ENCODE assay signal across 9 mouse cellular contexts in genomic region chr3:129218371-129218921, GRCm38 (mm10). TPM values are rescaled to one million over a fixed set of nuclear protein-coding genes. Genes with fewer than 3 reads are reported as not detected.
DNase-seq lines count a peak whose midpoint lies in the region; ATAC-seq and TF ChIP-seq lines count a peak whose summit lies in the region.
"Had no signal": no experiment of that assay in that cellular context is flagged by ENCODE, and none has a peak within 500 bp of the region (broad histone marks: within the 10 kb centered on the region; RNA-seq: fewer than 3 reads in every experiment).

No protein-coding gene starts in this region.

- no peak overlapping the region for H3K9ac ChIP-seq in midbrain, postnatal 0 days (replicated peaks; ENCODE audit: low read length, poor library complexity, severe bottlenecking)
- H3K9ac ChIP-seq in limb, embryonic 15.5 days = no peak overlapping the region
- no peak overlapping the region for H3K9ac ChIP-seq in forebrain, embryonic 12.5 days

- peak overlapping the region; percentile 89 for H3K27ac ChIP-seq in heart, embryonic 10.5 days
- H3K27ac ChIP-seq in midbrain, embryonic 10.5 days (replicated peaks) = no peak overlapping the region
- no peak overlapping the region for H3K27ac ChIP-seq in midbrain, postnatal 0 days (ENCODE audit: low read depth, low read length)
- no peak overlapping the region for H3K27ac ChIP-seq in limb, embryonic 15.5 days
- no peak overlapping the region for H3K27ac ChIP-seq in forebrain, embryonic 12.5 days

- peak; percentile 78 for DNase-seq in heart, embryonic 10.5 days (ENCODE audit: low spot score)
- DNase-seq in heart, adult 9 months (ENCODE audit: low spot score in 2 of 2) = no peak
- DNase-seq in midbrain, embryonic 10.5 days (ENCODE audit: low spot score) = peak; percentile 64
- no peak for DNase-seq in midbrain, postnatal 0 days (ENCODE audit: low spot score)
- DNase-seq in thymus, adult 18-20 months = no peak
- DNase-seq in right cerebral cortex, postnatal 25 days = no peak

- peak overlapping the region; percentile 73 for H3K4me3 ChIP-seq in heart, embryonic 10.5 days
- peak overlapping the region; percentile 66 for H3K4me3 ChIP-seq in midbrain, embryonic 10.5 days
- H3K4me3 ChIP-seq in midbrain, postnatal 0 days (ENCODE audit: low read depth, low read length) = no peak overlapping the region
- H3K4me3 ChIP-seq in limb, embryonic 15.5 days = peak overlapping the region; percentile 6
- H3K4me3 ChIP-seq in forebrain, embryonic 12.5 days (replicated peaks) = no peak overlapping the region
- H3K4me3 ChIP-seq: erythroblast, embryonic 14.5 days had no signal

- no peaks in the 10 kb centered on the region for H3K36me3 ChIP-seq in heart, embryonic 10.5 days
- no peaks in the 10 kb centered on the region for H3K36me3 ChIP-seq in midbrain, embryonic 10.5 days
- H3K36me3 ChIP-seq in midbrain, postnatal 0 days (ENCODE audit: insufficient read depth, low read length) = no peaks in the 10 kb centered on the region
- no peaks in the 10 kb centered on the region for H3K36me3 ChIP-seq in limb, embryonic 15.5 days
- H3K36me3 ChIP-seq in forebrain, embryonic 12.5 days (replicated peaks) = no peaks in the 10 kb centered on the region

- peaks cover 84% of the 10 kb centered on the region for H3K27me3 ChIP-seq in heart, embryonic 10.5 days (ENCODE audit: insufficient read depth, poor library complexity, severe bottlenecking)
- H3K27me3 ChIP-seq in midbrain, embryonic 10.5 days (ENCODE audit: low read depth, poor library complexity, severe bottlenecking) = peaks cover 100% of the 10 kb centered on the region
- peaks cover 63% of the 10 kb centered on the region for H3K27me3 ChIP-seq in midbrain, postnatal 0 days (ENCODE audit: insufficient read depth, low read length)
- peaks cover 87% of the 10 kb centered on the region for H3K27me3 ChIP-seq in limb, embryonic 15.5 days
- peaks cover 87% of the 10 kb centered on the region for H3K27me3 ChIP-seq in forebrain, embryonic 12.5 days

- peaks cover 33% of the 10 kb centered on the region for H3K4me1 ChIP-seq in heart, embryonic 10.5 days
- peaks cover 67% of the 10 kb centered on the region for H3K4me1 ChIP-seq in midbrain, embryonic 10.5 days
- no peaks in the 10 kb centered on the region for H3K4me1 ChIP-seq in midbrain, postnatal 0 days (ENCODE audit: insufficient read depth, low read length)
- H3K4me1 ChIP-seq in limb, embryonic 15.5 days = peaks cover 30% of the 10 kb centered on the region
- H3K4me1 ChIP-seq in forebrain, embryonic 12.5 days = peaks cover 31% of the 10 kb centered on the region

- WGBS in heart, embryonic 10.5 days = under 1% methylated on average over 41 of the region's 41 CpGs
- WGBS in midbrain, embryonic 10.5 days = under 1% methylated on average over 41 of the region's 41 CpGs
- WGBS in midbrain, postnatal 0 days = 1% methylated on average over 41 of the region's 41 CpGs
- WGBS in limb, embryonic 15.5 days = 3% methylated on average over 41 of the region's 41 CpGs
- under 1% methylated on average over 41 of the region's 41 CpGs for WGBS in forebrain, embryonic 12.5 days

- TF ChIP-seq CTCF in midbrain, postnatal 0 days (IDR thresholded peaks at IDR 0.05) = no peak

- H3K9me3 ChIP-seq in heart, embryonic 10.5 days = no peaks in the 10 kb centered on the region
- no peaks in the 10 kb centered on the region for H3K9me3 ChIP-seq in midbrain, embryonic 10.5 days (replicated peaks)
- no peaks in the 10 kb centered on the region for H3K9me3 ChIP-seq in midbrain, postnatal 0 days (ENCODE audit: low read length)
- H3K9me3 ChIP-seq in limb, embryonic 15.5 days = no peaks in the 10 kb centered on the region
- no peaks in the 10 kb centered on the region for H3K9me3 ChIP-seq in forebrain, embryonic 12.5 days

- H3K4me2 ChIP-seq in midbrain, postnatal 0 days (ENCODE audit: low read depth, low read length, poor library complexity, severe bottlenecking) = no peak overlapping the region
- peak overlapping the region; percentile 24; the same call in 1 of the 2 replicates for H3K4me2 ChIP-seq in limb, embryonic 15.5 days
- H3K4me2 ChIP-seq in forebrain, embryonic 12.5 days = no peak overlapping the region

- no peak for ATAC-seq in midbrain, postnatal 0 days (ENCODE audit: low FRiP score)
- ATAC-seq in limb, embryonic 15.5 days (ENCODE audit: insufficient number of reproducible peaks, low FRiP score, low TSS enrichment, low read depth) = no peak
- no peak for ATAC-seq in forebrain, embryonic 12.5 days (ENCODE audit: low FRiP score)

RNA-seq across cellular contexts. Expression of gene Pitx2, which starts 18.8 kb away (rescaled TPM):
- polyA plus RNA-seq in heart, embryonic 10.5 days (2016; fragmentation: Nextera tagmentation; extraction: Ambion mirVana) = 35.1 and 60.0 TPM in 2 replicates
- polyA plus RNA-seq in midbrain, embryonic 10.5 days (2016; fragmentation: Nextera tagmentation; extraction: Ambion mirVana) = 27.8 and 47.0 TPM in 2 replicates
- total RNA-seq in midbrain, postnatal 0 days (2014; rRNA removed) = 10.4 and 13.5 TPM in 2 replicates
- 28.7 and 29.9 TPM in 2 replicates for polyA plus RNA-seq in midbrain, postnatal 0 days (2015; fragmentation: Nextera tagmentation; extraction: Ambion mirVana)
- polyA plus RNA-seq in limb, embryonic 15.5 days (2015; fragmentation: Nextera tagmentation; extraction: Ambion mirVana) = 9.1 and 19.7 TPM in 2 replicates
- polyA plus RNA-seq in forebrain, embryonic 12.5 days (2016; fragmentation: Nextera tagmentation; extraction: Ambion mirVana) = 15.9 and 28.3 TPM in 2 replicates
- polyA plus RNA-seq: erythroblast, embryonic 14.5 days had no signal

Comparison
In these comparisons a context has a peak if more than half of its experiments do, and no peak if none do; other contexts are left out.
1. DNase-seq: peak in heart, embryonic 10.5 days (single experiment) and midbrain, embryonic 10.5 days (single experiment); none in heart, adult 9 months (0 of 2), midbrain, postnatal 0 days (single experiment), thymus, adult 18-20 months (0 of 2) and right cerebral cortex, postnatal 25 days (single experiment).
2. H3K4me3 ChIP-seq: peak in heart, embryonic 10.5 days (single experiment), midbrain, embryonic 10.5 days (single experiment) and limb, embryonic 15.5 days (single experiment); none in midbrain, postnatal 0 days (single experiment) and forebrain, embryonic 12.5 days (single experiment).